Mouse (Mus musculus): ENCODE results near the gene Krt83. TPM values are rescaled to one million over a fixed set of nuclear protein-coding genes. Genes with fewer than 3 reads are reported as not detected.

Gene Krt83
- polyA plus RNA-seq, 1 experiment: not detected

DNA sequence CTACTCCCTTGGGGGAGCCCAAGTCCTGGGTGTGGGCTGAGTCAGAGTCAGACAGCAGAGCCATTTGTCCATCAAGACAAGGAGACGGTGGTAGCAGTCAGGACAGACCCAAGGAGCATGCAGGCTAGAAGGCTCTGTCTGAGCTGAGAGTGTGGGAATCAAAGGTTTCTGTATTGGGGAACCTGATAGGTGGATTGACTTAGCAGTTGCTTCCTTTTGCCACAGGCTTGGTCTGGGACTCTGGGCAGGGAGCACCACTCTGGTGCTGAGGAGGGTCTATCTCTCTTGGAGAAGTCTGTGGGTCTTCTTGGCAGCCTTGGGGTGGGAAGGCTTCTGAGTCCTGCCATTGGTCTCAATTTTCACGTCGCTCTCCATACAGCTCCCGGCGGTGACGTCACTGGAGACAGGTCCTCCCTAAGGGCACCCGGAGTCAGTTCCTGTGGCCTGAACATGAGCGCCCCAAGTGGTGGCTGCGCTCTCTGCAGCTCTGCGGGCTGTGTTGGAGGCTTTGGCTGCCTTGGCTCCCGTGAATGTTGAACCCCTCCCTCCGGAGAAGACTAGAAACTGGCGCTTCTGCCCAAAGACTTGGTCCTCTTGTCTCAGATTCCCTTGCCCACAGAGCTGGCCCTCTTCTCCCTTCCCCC lies 38.1 kb downstream of the Krt83 start:
- no peak overlapping the region for H3K27ac ChIP-seq (replicated peaks; ENCODE audit: low read depth, low read length)
- H3K4me1 ChIP-seq (ENCODE audit: control insufficient read depth, insufficient read depth, insufficient read length, low read length): no peaks in the 10 kb centered on the region
- no peak overlapping the region for H3K4me3 ChIP-seq (ENCODE audit: insufficient read depth, low read depth, low read length)

DNA sequence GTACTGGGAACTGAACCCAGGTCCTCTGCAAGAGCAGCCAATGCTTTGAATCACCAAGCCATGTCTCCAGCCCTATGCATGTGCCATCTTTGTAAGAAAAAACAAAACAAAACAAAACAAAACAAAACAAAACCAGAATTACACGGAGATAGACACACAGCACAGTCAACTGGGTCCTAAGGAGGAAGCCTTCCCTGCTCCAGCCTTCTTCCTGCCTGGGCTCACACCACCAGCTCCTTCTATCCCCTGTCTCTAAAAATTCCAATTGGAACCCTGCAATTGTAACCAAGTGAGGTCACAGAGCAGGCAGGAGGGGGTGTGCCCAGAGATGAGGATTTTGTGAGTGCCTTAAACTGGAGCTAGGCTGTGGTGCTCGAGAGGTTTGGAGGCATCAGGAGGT lies 43.9 kb downstream of the Krt83 start, which contains the start of gene Krt88:
TSS of gene Krt88 (plus strand) at position 301 of the 400 bp plus-strand sequence.
- no peak within 1 kb of the TSS for H3K4me3 ChIP-seq (ENCODE audit: insufficient read depth, low read depth, low read length)
- no peak within 1 kb of the TSS for H3K27ac ChIP-seq (replicated peaks; ENCODE audit: low read depth, low read length)
- no peaks in the 10 kb centered on the region for H3K4me1 ChIP-seq (ENCODE audit: control insufficient read depth, insufficient read depth, insufficient read length, low read length)

DNA sequence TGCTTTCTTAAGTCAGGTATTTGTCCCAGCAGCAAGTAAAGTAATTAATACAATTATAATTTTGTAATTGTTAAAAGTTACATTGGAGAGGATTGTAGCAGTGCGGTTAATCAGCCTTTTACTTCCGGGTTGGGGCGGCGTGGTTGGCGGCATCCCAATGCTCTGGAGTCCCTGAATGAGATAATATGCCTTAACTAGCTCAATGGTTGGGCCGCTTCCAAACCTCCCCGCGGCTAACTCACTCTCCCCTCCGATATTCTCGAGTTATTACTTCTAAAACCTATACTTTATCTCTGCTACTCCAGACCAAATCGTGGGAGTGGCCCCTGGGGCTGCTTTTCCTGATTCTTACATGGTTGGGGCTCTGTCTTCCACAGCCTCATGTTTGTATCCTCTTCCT lies 44.7 kb downstream of the Krt83 start:
- Histone ChIP-seq H3K4me3 (ENCODE audit: insufficient read depth, low read depth, low read length) (no peak overlapping the region), H3K4me1 (ENCODE audit: control insufficient read depth, insufficient read depth, insufficient read length, low read length) (no peaks in the 10 kb centered on the region), H3K27ac (replicated peaks; ENCODE audit: low read depth, low read length) (no peak overlapping the region)

DNA sequence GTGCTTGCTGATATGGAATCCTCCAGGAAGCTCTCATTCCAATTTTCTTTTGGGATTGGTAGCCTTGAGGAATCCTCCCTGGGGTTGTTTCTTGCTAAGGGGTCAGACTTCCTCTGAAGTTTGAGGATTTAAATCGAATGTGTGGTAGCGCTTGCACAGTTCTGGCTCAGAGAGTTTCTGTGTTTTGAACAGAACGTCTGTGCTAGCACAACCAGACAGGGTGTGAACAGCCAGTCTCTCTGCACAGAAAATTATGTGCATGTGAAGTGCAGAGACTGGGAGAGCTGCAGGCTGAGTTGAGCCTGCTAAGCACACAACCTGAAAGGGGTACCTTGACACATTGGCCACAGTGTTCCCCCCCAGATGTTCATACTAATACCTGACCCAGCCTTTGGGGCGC lies 50.5 kb downstream of the Krt83 start:
- no peak overlapping the region for H3K27ac ChIP-seq (replicated peaks; ENCODE audit: low read depth, low read length)
- H3K4me1 ChIP-seq (ENCODE audit: control insufficient read depth, insufficient read depth, insufficient read length, low read length): no peaks in the 10 kb centered on the region
- H3K4me3 ChIP-seq (ENCODE audit: insufficient read depth, low read depth, low read length): no peak overlapping the region

DNA sequence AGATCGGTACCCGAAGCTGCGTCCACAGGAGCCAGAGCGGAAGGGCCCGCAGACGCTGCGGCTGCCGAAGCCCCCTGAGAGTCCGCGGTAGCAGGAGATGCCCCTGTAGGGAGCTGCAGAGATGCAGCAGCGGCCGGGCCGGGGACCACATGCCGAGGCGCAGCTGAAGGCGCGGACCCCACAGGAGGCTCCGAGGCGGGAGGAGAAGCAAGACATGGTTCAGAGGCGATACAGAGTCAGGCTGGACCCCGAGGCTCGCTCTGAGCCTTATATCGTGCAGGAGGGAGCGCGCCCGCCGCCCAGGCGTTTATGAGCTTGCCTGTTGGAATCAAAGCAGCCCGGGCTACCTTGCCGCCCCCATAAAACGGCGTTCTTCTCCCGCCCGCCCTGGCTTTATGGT lies 52.8 kb downstream of the Krt83 start, which contains the start of gene Krt87:
TSS of gene Krt87 (minus strand) at position 250 of the 400 bp plus-strand sequence.
- Histone ChIP-seq H3K4me1 (ENCODE audit: control insufficient read depth, insufficient read depth, insufficient read length, low read length) (no peaks in the 10 kb centered on the region), H3K27ac (replicated peaks; ENCODE audit: low read depth, low read length) (no peak within 1 kb of the TSS), H3K4me3 (ENCODE audit: insufficient read depth, low read depth, low read length) (no peak within 1 kb of the TSS)

DNA sequence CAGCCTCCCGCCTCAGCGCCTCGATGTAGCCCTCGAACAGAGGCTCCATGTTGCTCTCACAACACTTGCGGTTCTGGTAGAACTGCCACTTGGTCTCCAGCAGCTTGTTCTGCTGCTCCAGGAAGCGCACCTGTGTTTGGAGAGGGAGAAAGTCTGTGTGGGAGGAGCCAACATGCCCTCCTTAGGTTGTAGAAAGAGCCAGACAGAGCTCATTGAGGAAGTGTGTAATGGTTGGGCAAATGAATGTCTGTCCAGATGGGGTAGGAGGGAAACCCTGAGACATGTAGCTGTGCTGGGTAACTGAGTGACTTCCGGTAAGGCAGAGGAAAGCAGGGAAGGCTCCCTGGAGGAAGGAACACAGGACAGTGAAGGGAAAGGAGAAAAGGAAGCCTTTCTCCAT lies 54.7 kb downstream of the Krt83 start:
- Histone ChIP-seq H3K4me3 (ENCODE audit: insufficient read depth, low read depth, low read length) (no peak overlapping the region), H3K4me1 (ENCODE audit: control insufficient read depth, insufficient read depth, insufficient read length, low read length) (no peaks in the 10 kb centered on the region), H3K27ac (replicated peaks; ENCODE audit: low read depth, low read length) (no peak overlapping the region)

Other genes starting within 250 kb of the Krt83 start
- 20.8 and 136 TPM in 2 replicates for gene Nr4a1, start 237.2 kb downstream of the Krt83 start, polyA plus RNA-seq (2012; ENCODE audit: insufficient read depth, insufficient read length, missing spikeins)
- 34.8 and 38.0 TPM in 2 replicates for gene Atg101, start 207.2 kb downstream of the Krt83 start, polyA plus RNA-seq (2012; ENCODE audit: insufficient read depth, insufficient read length, missing spikeins)
- 0.91 TPM in 1 of 2 replicates, not detected in the other for gene 6030408B16Rik, start 198.3 kb downstream of the Krt83 start, polyA plus RNA-seq (2012; ENCODE audit: insufficient read depth, insufficient read length, missing spikeins)
- gene Krt80, start 121.3 kb downstream of the Krt83 start, polyA plus RNA-seq (2012; ENCODE audit: insufficient read depth, insufficient read length, missing spikeins): 1.5 and 2.3 TPM in 2 replicates
- gene Krt7, start 80.5 kb downstream of the Krt83 start, polyA plus RNA-seq (2012; ENCODE audit: insufficient read depth, insufficient read length, missing spikeins): not detected in 2 replicates
- not detected in 2 replicates for gene Krt87, start 52.7 kb downstream of the Krt83 start, polyA plus RNA-seq (2012; ENCODE audit: insufficient read depth, insufficient read length, missing spikeins)
- gene Krt88, start 43.8 kb downstream of the Krt83 start, polyA plus RNA-seq (2012; ENCODE audit: insufficient read depth, insufficient read length, missing spikeins): not detected in 2 replicates
- gene Krt81, start 27.8 kb downstream of the Krt83 start, polyA plus RNA-seq (2012; ENCODE audit: insufficient read depth, insufficient read length, missing spikeins): not detected in 2 replicates
- not detected in 2 replicates for gene Krt86, start 18.0 kb downstream of the Krt83 start, polyA plus RNA-seq (2012; ENCODE audit: insufficient read depth, insufficient read length, missing spikeins)
- gene Gm49425, start 25.7 kb upstream of the Krt83 start, polyA plus RNA-seq (2012; ENCODE audit: insufficient read depth, insufficient read length, missing spikeins): not detected in 2 replicates
- gene Krt84, start 41.3 kb upstream of the Krt83 start, polyA plus RNA-seq (2012; ENCODE audit: insufficient read depth, insufficient read length, missing spikeins): not detected in 2 replicates
- not detected in 2 replicates for gene Krt82, start 59.2 kb upstream of the Krt83 start, polyA plus RNA-seq (2012; ENCODE audit: insufficient read depth, insufficient read length, missing spikeins)
- gene Krt90, start 71.4 kb upstream of the Krt83 start, polyA plus RNA-seq (2012; ENCODE audit: insufficient read depth, insufficient read length, missing spikeins): not detected in 2 replicates
- gene Krt75, start 82.4 kb upstream of the Krt83 start, polyA plus RNA-seq (2012; ENCODE audit: insufficient read depth, insufficient read length, missing spikeins): not detected in 2 replicates
- gene Gm5414, start 136.7 kb upstream of the Krt83 start, polyA plus RNA-seq (2012; ENCODE audit: insufficient read depth, insufficient read length, missing spikeins): not detected in 2 replicates
- gene Gm5478, start 155.9 kb upstream of the Krt83 start, polyA plus RNA-seq (2012; ENCODE audit: insufficient read depth, insufficient read length, missing spikeins): not detected in 2 replicates
- not detected in 2 replicates for gene Krt6b, start 188.8 kb upstream of the Krt83 start, polyA plus RNA-seq (2012; ENCODE audit: insufficient read depth, insufficient read length, missing spikeins)
- gene Krt6a, start 202.8 kb upstream of the Krt83 start, polyA plus RNA-seq (2012; ENCODE audit: insufficient read depth, insufficient read length, missing spikeins): not detected in 2 replicates
- gene Krt5, start 221.4 kb upstream of the Krt83 start, polyA plus RNA-seq (2012; ENCODE audit: insufficient read depth, insufficient read length, missing spikeins): 0.48 and 1.7 TPM in 2 replicates

Measured in brown adipose tissue, adult 24 weeks (tissue).